Mouse (Mus musculus) testis, adult 10 weeks (tissue): ENCODE results near the gene Cyp2c55. TPM values are rescaled to one million over a fixed set of nuclear protein-coding genes. Genes with fewer than 3 reads are reported as not detected.

ENCODE experiments used
- polyA plus RNA-seq: library from polyadenylated mRNA; stranded (reverse); fragments of 350-450 nt; fragmentation: Illumina TruSeq; extraction: RNeasy Lipid Tissue Mini Kit (QIAGEN cat#74804); gene quantifications from one replicate; pipeline ENCODE4 v1.2.3, GENCODE M21; 2014; ENCODE audit warnings: low read depth, low replicate concordance

Gene Cyp2c55
- 1.2 TPM for polyA plus RNA-seq

GRCm38 (mm10) chr19:39006715-39007114, at the start of gene Cyp2c55:
Cyp2c55 (plus strand) TSS chr19:39007019.

DNA sequence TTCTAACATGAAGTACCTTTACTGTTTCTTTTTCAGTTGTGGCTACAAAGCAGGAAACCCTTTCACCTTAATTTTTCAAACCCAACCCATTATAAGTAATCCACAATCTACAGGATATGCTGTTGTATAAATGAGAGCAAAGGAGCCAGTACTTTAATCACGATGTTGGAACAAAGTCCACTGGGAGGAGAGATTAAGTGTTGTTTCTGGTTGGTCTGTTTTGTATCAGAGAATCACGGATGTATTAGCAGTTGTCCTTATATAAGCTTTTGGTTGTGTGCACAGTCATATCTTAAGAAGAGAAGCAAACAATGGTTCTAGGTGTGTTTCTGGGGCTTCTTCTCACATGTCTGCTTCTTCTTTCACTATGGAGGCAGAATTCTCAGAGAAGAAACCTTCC, 53.9 kb downstream of the Cyp2c55 start, which contains the start of gene Cyp2c65:
Cyp2c65 (plus strand) TSS at position 297 of the 400 bp plus-strand sequence.

Other genes starting within 250 kb of the Cyp2c55 start
- gene Noc3l, start 187.8 kb upstream of the Cyp2c55 start, polyA plus RNA-seq = 15.6 TPM
- gene Tbc1d12, start 170.4 kb upstream of the Cyp2c55 start, polyA plus RNA-seq = 31.6 TPM
- 105 TPM for gene Hells, start 76.1 kb upstream of the Cyp2c55 start, polyA plus RNA-seq
- 1.5 TPM for gene Cyp2c65, start 54.0 kb downstream of the Cyp2c55 start, polyA plus RNA-seq
- gene Cyp2c66, start 106.9 kb downstream of the Cyp2c55 start, polyA plus RNA-seq = 1.3 TPM